Mouse (Mus musculus): ENCODE results near the gene Atp1b2. TPM values are rescaled to one million over a fixed set of nuclear protein-coding genes. Genes with fewer than 3 reads are reported as not detected.
A peak's percentile ranks its signal among the peaks of the same experiment; 100 is the strongest.

The Atp1b2 gene
- total and polyA plus RNA-seq, 3 experiments, result 0.09 TPM; not detected in 2

DNA sequence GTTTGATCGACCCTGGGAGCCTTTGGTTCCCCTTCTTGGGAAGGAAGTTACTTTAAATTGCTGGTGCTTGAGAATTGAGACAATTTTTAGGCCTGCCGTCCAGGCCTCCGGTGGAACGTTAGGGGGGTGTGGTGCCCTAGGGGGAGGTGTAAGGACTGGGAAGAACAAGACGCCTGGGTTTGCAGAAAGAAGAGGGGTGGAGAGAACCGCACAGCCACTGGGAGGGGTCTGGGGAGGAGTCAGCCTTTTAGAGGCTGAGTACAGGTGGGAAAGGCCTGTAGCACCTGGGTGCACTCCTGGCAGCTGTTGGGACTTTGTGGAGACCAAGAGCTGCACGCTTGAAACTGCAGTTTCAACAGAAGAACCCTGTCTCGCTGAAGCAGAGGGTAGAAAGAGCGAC, 49.0 kb upstream of the Atp1b2 start:
- no peak overlapping the region for H3K9ac ChIP-seq (ENCODE audit: insufficient read depth, low read depth)

DNA sequence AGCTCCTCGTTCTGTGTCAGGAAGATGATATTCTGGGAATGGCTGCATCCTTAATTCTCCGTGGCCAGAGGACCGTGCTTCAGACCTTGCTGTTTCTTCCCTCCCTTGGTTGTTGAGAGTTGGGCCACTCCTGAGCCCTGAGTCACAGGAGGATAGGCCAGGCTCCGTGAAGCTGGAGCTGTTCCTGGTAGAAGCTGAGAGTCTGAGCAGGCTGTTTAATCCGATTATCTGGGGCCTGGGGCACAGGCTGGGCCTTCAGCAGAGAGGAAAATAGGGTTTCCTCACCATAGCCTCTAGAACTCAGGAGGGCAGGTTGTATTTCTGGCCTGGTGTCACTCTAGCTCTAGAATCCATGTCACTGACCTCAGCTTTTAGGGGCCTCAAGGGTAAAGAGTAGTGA, 47.7 kb upstream of the Atp1b2 start:
- no peaks in the 10 kb centered on the region for H3K9me3 ChIP-seq (replicated peaks; ENCODE audit: low read length)
- H3K4me2 ChIP-seq (ENCODE audit: insufficient read depth, low read depth, poor library complexity, severe bottlenecking), result no peak overlapping the region
- H3K27me3 ChIP-seq (replicated peaks), result no peaks in the 10 kb centered on the region
- DNase-seq (ENCODE audit: extremely low read depth), result no peak
- H3K9ac ChIP-seq (ENCODE audit: insufficient read depth, low read depth), result no peak overlapping the region
- H3K27ac ChIP-seq (ENCODE audit: insufficient read depth, low read depth), result no peak overlapping the region
- H3K4me1 ChIP-seq (ENCODE audit: control insufficient read depth in 1 of 2, insufficient read depth in 2 of 2), result peaks cover 0 to 58% of the 10 kb centered on the region in 2 experiments; a peak in 2 of 4 replicates
- peaks cover 82 to 92% of the 10 kb centered on the region in 2 experiments for H3K36me3 ChIP-seq (replicated peaks in 1 of 2; ENCODE audit: control insufficient read depth in 1 of 2, insufficient read depth in 1 of 2, low read length in 1 of 2)
- no peak for TF ChIP-seq CHD1 (IDR thresholded peaks at IDR 0.05; ENCODE audit: low read depth, low read length)
- peak; percentile 21; the same call in 1 of the 2 replicates for TF ChIP-seq POLR2A (IDR thresholded peaks at IDR 0.05; ENCODE audit: low read depth, low read length)
- TF ChIP-seq ETS1 (conservative IDR thresholded peaks at IDR 0.05; ENCODE audit: low read depth, low read length), result no peak
- TF ChIP-seq POLR2AphosphoS2 (IDR thresholded peaks at IDR 0.05; ENCODE audit: low read depth, low read length), result no peak
- TF ChIP-seq MXI1 (IDR thresholded peaks at IDR 0.05; ENCODE audit: low read depth, low read length), result no peak
- dilution Hi-C loops (cut with MboI; ENCODE audit: extremely low pct_ligation_motif_present, extremely low pct_unique_long_range_greater_than_20kb, low sequenced_read_pairs) (no loop called here), in situ Hi-C loops (cut with MboI; ENCODE audit: low pct_ligation_motif_present, low pct_unique_long_range_greater_than_20kb, low sequenced_read_pairs) (no loop called here)
- no peaks in the 10 kb centered on the region; the same call in 1 of the 2 replicates for H3K79me2 ChIP-seq (replicated peaks; ENCODE audit: control insufficient read depth, extremely low read depth, insufficient read depth, poor library complexity, severe bottlenecking)
- H3K4me3 ChIP-seq (replicated peaks in 1 of 3; ENCODE audit: low read depth in 2 of 3, low read length in 2 of 3, poor library complexity in 1 of 3), result no peak overlapping the region

More for the DNA sequence above, 49.0 kb upstream of the Atp1b2 start:
- in situ Hi-C loops (cut with MboI; ENCODE audit: low pct_ligation_motif_present, low pct_unique_long_range_greater_than_20kb, low sequenced_read_pairs), result no loop called here
- no peak overlapping the region for H3K27ac ChIP-seq (ENCODE audit: insufficient read depth, low read depth)
- DNase-seq (ENCODE audit: extremely low read depth), result no peak
- no peaks in the 10 kb centered on the region for H3K9me3 ChIP-seq (replicated peaks; ENCODE audit: low read length)
- H3K4me3 ChIP-seq (replicated peaks in 1 of 3; ENCODE audit: low read depth in 2 of 3, low read length in 2 of 3, poor library complexity in 1 of 3), result no peak overlapping the region
- TF ChIP-seq SIN3A (IDR thresholded peaks at IDR 0.05; ENCODE audit: low read length) (0 out of 2 replicates have a peak, but pooled peaks have one; percentile 12), CHD1 (IDR thresholded peaks at IDR 0.05; ENCODE audit: low read depth, low read length) (no peak), POLR2AphosphoS2 (IDR thresholded peaks at IDR 0.05; ENCODE audit: low read depth, low read length) (0 out of 2 replicates have a peak, but pooled peaks have one; percentile 1), HCFC1 (IDR thresholded peaks at IDR 0.05; ENCODE audit: low read depth, low read length) (0 out of 2 replicates have a peak, but pooled peaks have one; percentile 28)
- dilution Hi-C loops (cut with MboI; ENCODE audit: extremely low pct_ligation_motif_present, extremely low pct_unique_long_range_greater_than_20kb, low sequenced_read_pairs), result no loop called here
- H3K36me3 ChIP-seq (replicated peaks in 1 of 2; ENCODE audit: control insufficient read depth in 1 of 2, insufficient read depth in 1 of 2, low read length in 1 of 2), result peaks cover 79 to 89% of the 10 kb centered on the region in 2 experiments
- no peaks in the 10 kb centered on the region for H3K27me3 ChIP-seq (replicated peaks)
- H3K79me2 ChIP-seq (replicated peaks; ENCODE audit: control insufficient read depth, extremely low read depth, insufficient read depth, poor library complexity, severe bottlenecking), result 0 out of 2 replicates have a peak, but pooled peaks cover under 1% of the 10 kb centered on the region
- H3K4me2 ChIP-seq (ENCODE audit: insufficient read depth, low read depth, poor library complexity, severe bottlenecking), result no peak overlapping the region
- H3K4me1 ChIP-seq (ENCODE audit: control insufficient read depth in 1 of 2, insufficient read depth in 2 of 2), result peaks cover 0 to 67% of the 10 kb centered on the region in 2 experiments; a peak in 2 of 4 replicates

DNA sequence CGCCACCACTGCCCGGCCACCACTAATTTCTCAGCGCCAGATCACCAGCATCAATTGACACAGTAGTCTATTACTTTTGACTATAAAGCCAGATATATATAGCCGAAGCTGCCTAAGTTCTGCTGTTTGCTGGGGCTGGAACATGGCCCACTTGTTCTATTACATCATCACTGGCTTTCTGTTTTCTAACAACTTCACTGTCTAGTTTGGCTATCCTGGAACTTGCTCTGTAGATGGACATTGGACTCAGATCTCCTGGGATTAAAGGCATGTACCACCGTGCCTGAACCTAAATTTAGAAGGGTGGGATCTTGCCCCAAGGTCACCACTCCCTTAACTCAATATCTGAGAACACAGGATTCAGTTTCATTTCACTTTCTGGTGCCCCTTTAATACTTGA, 40.1 kb upstream of the Atp1b2 start:
- Histone ChIP-seq H3K27ac (ENCODE audit: insufficient read depth, low read depth) (no peak overlapping the region), H3K4me1 (ENCODE audit: control insufficient read depth in 1 of 2, insufficient read depth in 2 of 2) (no peaks in the 10 kb centered on the region), H3K27me3 (replicated peaks) (no peaks in the 10 kb centered on the region), H3K79me2 (replicated peaks; ENCODE audit: control insufficient read depth, extremely low read depth, insufficient read depth, poor library complexity, severe bottlenecking) (no peaks in the 10 kb centered on the region; the same call in 1 of the 2 replicates), H3K4me3 (replicated peaks in 1 of 3; ENCODE audit: low read depth in 2 of 3, low read length in 2 of 3, poor library complexity in 1 of 3) (no peak overlapping the region), H3K9me3 (replicated peaks; ENCODE audit: low read length) (no peaks in the 10 kb centered on the region), H3K9ac (ENCODE audit: insufficient read depth, low read depth) (no peak overlapping the region), H3K36me3 (replicated peaks in 1 of 2; ENCODE audit: control insufficient read depth in 1 of 2, insufficient read depth in 1 of 2, low read length in 1 of 2) (peaks cover 82 to 92% of the 10 kb centered on the region in 2 experiments), H3K4me2 (ENCODE audit: insufficient read depth, low read depth, poor library complexity, severe bottlenecking) (no peak overlapping the region)
- DNase-seq (ENCODE audit: extremely low read depth), result no peak
- dilution Hi-C loops (cut with MboI; ENCODE audit: extremely low pct_ligation_motif_present, extremely low pct_unique_long_range_greater_than_20kb, low sequenced_read_pairs) (no loop called here), in situ Hi-C loops (cut with MboI; ENCODE audit: low pct_ligation_motif_present, low pct_unique_long_range_greater_than_20kb, low sequenced_read_pairs) (no loop called here)
- no peak for TF ChIP-seq KAT2A (IDR thresholded peaks at IDR 0.05; ENCODE audit: insufficient replicate concordance, low read length)

Measured in CH12.LX (cell line).